Mouse (Mus musculus) cerebellum, adult 9-10 months (tissue): ENCODE measurements around the gene Fcna.

ENCODE experiments used
- DNase-seq: peaks from one replicate; pipeline ENCODE4 v3.0.0; 2022

Gene Fcna

DNA sequence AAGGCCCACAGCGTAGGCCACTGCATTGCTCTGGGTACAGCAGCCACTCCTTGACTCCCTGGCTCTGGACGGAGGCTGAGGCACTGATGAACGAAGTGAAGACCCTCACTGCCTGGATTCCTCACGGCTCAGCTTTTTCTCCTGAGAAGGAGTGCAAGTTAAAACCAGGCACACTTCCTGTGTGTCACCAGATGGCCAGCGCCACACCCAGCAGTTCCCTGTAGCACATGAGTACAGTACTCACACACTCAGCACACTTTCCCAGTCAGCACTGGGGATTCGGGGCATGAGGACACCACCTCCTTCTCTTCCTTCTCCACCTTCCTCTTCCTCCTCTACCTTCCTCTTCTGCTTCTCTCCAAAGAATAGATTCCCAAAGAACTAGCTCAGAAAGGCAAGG is at the start of gene Fcna:
Fcna (minus strand) TSS at position 220 of the 400 bp plus-strand sequence.
- no peak for DNase-seq

DNA sequence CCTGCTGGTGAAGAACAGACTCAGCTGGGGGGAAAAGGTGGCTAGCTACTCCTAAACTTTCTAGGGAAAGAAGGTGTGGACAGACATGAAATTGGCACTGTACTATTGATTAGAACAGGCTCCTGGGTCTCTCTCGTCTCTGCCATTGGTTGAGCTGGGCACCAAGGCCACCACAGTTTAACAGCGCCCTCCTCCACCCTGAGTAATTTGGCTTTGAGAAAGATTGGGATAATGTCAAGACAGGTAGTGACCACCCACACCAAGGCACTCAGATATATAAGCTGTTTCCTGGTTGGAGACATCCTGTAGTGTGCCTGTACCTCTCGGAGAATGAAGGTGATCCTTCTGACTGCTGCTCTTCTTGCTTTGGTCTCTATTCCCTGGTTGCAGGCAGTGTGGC is 48.7 kb upstream of the Fcna start, which contains the start of gene Lcn6:
Lcn6 (plus strand) TSS at position 301 of the 400 bp plus-strand sequence.
- no peak for DNase-seq

DNA sequence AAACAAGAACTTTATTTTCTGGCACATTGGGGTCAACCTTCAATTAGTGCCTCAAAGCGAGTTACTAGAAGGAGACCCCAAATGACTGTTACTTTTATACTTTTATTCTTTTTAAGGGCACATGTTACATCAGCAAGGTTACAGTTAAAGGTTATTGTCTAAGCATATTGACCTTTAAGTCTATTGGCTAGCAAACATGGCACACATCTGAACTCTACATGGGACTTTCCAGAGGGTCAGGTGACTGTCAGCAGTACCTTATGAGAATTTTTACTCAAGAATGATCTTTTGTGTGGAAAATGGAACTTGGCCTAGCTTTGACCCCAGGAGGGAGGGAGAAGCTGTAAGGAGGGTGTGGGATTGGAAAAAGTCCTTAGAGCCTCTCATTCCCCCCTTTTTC is 38.7 kb upstream of the Fcna start:
- no peak for DNase-seq

DNA sequence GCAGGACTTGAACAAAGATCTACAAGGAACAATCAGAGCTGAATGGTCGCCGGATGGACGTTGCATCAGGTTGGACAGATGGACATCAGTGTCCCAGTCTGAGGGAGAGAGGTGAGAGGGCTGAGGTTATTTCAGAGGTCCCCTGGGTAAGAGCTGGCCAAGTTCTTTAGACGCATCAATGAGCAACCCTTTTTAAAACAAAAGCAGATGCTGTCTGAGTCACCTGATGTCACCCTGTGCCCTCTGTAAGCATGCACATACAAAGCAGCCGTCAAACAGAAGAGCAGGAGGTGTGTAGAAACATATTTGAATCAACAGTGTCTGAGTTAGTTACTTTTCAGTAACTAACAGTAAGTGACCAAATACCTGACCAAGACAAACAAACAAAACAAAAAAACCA is 36.3 kb upstream of the Fcna start:
- no peak for DNase-seq

DNA sequence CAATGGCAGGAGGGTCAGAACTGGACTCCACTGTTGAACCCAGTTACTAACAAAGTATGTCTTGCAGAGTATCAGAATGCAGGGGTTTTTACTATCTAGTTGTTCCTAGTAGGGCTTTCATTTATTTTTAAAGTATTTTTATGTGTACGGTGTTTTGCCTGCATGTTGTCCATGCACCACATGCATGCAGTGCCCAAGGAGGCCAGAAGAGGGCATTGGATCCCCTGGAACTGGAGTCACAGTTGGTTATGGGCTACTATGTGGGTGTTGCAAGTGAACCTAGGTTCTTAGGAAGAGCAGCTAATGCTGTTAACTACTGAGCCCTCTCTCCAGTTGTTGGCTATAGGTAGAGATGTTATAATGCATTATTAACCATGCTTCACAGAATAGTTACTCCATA is 35.7 kb upstream of the Fcna start:
- DNase-seq = peak; percentile 24

DNA sequence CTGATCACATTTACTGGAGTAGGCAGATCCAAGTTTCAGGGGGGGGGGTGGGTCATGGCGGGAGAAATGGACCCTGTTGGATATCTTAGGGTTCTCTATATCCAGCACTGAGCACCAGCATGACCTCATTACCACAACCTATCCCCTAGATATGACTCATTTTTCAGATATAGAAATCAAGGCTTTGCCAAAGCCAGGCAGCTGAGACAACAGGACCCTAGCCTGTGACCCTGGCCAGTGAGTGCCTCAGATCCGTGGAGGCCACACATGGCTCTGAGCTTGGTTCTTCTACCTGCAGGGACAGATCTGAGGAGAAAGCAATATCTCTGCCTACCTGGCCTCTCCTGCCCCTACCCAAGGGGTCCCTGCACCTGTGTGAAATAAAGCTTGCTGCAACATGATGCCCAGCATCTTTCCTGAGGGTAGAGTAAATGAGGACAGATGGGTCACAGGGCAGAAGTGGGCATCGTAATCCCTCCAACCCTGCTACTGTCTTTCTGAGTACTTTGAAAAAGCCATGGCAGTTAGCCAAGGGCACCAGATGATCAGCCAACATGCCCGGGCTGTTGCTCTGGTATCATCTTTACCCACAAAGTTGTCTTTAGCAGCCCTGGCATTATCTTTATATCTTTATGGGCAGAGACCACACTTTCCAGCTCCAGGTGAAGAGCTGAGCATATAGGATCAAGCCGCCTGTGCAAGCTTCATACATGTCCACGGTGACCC is 33.6 kb upstream of the Fcna start:
- no peak for DNase-seq

DNA sequence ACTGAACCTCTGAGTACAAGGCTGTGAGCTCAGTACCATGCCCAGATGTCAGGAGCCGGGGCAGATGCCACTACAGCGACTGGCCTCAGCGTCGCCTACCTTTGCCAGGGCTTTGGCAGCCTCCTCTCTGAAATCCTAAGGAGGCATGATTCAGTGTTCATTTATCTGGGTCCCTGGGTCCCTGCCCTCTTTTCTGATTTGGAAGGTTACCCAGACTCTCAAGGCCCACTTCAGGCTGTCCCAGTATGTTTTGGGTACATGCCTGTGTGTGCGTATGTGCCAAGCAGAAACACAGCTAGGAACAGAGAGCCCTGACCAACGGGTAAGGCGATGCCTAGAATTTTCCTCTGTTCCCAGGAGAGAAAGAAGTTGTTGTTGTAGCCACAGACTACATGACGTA is 32.4 kb upstream of the Fcna start:
- no peak for DNase-seq

DNA sequence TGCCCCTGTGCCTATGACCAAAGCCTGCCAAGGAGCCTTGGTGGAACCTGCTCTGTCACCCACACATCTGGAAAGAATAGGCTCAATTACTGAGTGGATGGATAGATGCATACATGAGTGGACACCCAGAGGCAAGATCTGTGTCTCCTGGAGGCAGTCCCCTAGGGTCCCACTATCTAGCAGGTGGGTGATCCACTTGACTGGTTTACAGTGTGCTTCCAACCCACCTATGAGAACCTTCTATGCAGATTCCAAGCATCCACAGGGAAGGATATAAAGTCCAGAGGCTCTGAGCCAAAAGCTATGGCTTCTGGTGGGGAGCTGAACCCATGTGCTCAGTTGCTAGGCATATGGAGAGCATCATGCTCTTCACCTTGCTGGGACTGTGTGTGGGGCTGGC is 29.8 kb upstream of the Fcna start, which contains the start of gene Lcn5:
Lcn5 (plus strand) TSS at position 301 of the 400 bp plus-strand sequence.
- no peak for DNase-seq

DNA sequence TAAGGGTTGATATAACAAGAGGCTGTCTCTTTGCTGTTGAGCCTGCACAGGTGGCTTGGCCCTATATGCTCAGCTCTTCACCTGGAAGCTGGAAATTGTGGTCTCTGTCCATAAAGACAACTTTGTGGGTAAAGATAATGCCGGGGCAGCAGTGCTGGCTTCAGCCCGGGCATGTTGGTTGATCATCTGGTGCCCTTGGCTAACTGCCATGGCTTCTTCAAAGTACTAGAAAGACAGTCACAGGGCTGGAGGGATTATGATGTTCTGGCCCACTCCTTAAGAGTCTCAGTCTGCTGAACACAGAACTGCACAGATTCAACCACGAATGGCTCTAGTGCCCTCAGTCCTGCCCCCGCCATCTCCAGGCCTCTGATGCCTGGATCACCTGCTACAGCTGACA is 29.4 kb upstream of the Fcna start:
- DNase-seq = peak; percentile 29

DNA sequence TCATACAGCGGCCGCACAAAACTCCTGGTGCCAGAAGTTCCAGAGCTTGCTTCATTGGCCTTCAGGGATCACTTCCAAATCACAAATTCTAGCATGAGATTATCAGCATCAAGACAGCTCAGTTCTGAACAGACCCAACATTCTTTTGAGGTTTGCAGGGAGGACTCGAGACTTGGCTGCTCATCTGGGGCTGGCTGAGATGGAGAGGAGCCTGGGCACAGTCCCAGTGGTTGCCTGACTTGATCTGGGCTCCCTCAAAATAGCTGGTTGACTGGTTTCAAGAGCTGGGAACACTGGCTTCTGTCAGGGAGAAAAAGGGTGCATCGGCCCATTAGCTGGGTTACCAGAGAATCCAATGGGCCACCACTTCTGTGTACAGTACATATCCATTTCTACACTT is 28.9 kb upstream of the Fcna start:
- DNase-seq = peak; percentile 13

DNA sequence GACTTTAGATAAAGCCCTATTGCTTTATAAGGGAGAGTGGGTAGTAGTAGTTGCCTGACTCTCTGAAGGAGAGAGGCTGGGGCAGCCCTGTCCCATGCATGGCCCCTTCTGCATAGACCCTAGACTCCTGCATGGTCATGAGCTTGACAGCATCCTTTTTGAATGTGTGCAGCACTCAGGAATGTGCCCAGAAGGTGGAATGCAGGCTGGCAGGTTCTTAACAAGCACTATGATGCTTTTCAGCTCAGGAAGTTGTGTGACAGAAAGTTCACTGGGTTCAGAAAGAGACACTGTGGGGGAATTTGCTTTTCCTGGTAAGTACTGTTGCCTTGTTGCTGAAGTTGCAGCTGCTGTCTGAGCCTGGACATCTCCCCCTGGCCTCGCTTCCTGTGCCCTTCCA is 26.7 kb upstream of the Fcna start:
- DNase-seq = no peak

DNA sequence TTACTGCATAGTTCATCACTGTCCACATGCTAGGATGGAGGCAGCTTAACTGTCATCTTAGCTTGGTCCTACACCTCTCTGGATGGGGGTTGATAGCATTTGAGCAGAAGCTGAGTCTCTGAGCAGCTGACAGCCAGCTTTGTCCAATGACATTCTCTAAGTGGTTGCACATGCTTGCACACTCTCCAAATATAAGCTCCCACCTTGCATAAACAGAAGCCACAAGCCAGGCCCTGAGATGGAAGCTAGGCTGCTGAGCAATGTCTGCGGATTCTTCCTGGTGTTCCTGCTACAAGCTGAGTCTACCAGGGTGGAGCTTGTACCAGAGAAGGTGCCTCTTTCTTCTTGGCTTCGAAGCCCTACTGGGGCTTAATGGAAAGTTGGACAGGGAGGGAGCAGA is 25.1 kb upstream of the Fcna start, which contains the start of gene Lcn8:
Lcn8 (plus strand) TSS at position 219 of the 400 bp plus-strand sequence.
- no peak for DNase-seq

DNA sequence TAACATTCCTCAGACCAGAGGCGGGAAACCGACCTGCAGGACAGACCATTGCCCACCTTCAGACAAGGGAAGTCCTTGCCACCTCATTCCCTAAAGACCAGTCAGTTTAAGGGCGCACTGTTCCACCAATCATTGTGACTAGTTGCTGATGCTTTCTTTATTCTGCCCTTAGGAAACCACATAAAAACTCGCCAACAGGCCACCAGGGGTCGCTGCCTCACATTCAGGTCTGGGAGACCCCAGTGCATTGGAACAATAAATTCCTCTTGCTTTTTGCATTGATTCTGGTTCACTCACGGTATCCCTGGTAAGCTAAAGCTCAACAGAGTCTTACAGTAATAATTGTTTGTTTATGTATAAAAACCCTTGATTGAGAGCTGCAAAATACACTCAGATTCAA is 12.1 kb upstream of the Fcna start:
- DNase-seq = no peak

DNA sequence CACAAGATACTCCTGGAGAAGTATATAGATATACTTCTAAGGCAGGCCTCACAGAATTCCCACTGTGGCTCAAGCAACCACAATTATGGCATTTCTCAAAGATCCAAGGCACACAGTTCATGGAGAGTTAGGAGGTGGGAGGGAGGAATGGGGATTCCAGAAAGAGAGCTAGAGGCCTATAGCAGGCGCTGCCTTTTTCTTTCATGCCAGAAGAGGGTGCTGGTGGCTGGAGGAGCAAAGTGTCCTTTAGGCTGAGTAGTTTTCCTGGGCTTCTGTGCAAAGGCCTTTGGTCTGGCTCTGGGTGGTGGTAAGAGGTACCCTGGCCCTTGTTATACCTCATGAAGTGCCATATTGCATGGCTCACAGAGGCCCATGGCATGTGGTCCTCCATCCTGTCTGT is 6.2 kb upstream of the Fcna start:
- DNase-seq = no peak

DNA sequence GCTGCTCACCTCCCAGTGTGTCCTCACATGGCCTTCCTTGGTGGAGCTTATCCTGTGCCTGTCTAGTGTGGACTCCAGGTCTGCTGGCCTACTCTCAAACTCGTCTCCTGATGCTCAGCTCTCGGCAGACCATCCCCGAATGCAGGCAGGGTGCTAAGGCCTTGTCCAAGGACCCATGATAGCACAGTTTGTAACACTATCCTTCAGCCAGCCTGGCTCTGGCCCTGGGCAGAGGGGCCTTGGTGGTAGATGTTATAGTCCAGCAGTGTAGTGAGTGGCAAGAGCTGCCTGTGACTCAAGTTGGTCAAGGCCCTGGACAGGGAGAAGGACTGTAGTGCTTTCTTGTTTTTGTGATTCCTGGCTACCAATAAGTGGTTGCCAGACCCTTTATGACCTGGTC is 5.8 kb upstream of the Fcna start:
- DNase-seq = no peak

DNA sequence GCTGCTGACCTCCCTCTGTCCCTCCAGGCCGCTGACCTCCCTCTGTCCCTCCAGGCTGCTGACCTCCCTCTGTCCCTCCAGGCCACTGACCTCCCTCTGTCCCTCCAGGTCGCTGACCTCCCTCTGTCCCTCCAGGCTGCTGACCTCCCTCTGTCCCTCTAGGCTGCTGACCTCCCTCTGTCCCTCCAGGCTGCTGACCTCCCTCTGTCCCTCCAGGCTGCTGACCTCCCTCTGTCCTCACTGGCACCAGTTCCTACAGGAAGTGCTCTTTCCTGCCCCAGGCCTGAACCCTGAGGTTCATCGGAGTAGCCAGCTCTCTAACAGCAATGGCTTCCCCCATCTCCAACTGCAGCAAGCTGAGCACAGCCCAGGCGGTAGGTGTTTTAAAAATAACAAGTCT is 908 bp upstream of the Fcna start:
- no peak for DNase-seq

DNA sequence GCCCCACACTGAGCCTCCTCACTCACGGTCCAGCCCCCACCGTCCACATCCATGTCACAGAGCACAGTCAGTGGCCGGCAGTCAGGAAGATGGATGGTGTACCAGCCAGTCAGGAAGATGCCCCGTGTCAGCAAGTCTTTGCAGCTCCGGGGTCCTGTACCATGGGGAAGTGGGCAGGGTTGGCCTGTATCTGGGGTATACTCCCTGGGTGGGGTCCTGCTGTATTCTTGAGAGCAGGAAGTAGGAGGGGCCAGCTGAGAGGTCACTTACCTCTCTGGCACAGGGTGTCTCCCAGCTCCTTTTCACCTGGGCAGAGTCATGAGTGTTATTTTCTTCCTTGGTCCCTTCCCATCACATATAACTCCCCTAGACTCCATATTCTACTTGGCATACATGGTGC is 1.8 kb downstream of the Fcna start:
- DNase-seq = peak; percentile 7

DNA sequence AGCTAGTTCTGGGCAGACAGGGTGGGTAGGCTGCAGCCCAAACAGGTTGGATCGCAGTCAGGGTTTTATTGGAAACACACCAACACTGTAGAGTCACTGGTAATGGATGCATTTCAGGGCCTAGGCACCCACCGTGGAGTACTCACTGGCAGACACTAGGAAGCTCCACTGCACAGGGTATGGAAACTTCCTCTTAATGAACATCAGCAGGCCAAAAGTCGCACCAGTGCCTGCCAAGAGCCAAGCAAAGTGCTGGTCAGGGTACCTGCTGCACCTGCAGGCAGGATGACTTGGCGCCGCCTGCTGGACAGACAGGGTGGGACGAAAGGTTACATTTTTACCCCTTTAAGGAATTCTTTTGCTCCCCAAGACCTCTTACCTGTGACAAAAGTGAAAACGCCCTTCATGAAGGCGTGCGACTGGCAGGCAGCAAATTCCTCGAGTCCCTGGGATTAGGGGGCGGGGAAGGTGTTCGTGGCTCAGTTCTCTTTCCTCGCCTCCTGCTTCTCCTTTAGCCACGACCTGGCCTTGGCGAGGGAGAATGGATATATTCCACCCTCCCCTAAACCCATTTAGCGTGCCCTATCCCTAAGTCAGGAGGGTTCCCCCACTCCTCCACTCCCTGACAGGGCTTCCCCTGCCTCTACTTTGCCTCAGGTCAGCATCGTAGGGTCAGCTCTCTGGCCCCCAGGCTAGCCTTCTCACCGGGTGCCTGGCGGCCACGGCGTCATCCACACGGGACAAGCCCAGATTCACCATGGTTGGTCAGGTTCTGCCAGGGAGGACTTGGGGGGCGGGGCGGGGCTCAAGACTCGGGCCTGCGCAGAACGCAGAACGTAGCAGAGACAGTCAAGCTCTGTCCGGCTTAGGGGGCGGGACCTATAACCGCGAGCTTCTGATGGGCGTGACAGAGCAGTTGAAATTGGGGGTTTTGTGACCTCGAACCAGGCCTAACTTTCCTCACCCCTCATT is 6.3 kb downstream of the Fcna start, which contains the start of gene Tmem141:
Tmem141 (minus strand) TSS at position 777 of the 972 bp plus-strand sequence.
- DNase-seq = peak; percentile 94

DNA sequence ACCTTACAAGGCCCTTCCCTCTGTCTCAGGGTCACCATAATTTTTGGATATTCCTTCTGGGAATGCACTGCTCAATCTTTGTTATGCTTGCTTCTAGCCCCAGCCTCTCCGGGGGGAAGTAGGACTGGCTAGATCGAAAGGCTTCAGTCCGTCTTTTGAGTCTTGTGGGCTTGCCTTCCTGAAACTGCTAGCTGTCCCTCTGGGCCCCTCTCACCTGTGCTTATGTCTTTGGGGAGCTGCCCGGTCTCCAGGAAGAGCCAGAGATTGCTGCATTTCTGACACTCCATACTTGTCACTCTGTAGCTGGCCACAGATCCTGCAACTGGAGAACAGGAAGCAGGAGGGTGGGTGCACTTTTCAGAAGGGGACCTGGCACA is 7.0 kb downstream of the Fcna start:
- DNase-seq = no peak

DNA sequence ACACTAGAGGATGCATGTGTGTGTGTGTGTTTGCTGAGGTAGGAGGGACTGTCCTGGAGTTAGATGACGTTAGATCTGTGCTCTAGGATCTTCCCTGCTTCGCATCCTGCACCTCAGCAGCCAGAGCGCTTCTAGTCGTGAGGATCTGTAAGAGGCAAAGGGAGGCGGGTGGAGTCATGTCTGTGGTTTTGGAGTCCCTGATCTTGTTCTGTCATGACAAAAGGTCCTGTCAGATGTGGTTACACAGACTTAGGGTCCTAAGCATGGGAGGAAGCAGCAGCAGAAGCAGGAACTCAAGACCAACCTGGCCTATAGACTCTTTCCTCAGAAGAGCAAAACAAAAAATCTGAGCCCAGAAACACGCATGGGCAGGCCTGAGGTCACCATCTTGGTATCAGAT is 7.4 kb downstream of the Fcna start:
- DNase-seq = peak; percentile 13

DNA sequence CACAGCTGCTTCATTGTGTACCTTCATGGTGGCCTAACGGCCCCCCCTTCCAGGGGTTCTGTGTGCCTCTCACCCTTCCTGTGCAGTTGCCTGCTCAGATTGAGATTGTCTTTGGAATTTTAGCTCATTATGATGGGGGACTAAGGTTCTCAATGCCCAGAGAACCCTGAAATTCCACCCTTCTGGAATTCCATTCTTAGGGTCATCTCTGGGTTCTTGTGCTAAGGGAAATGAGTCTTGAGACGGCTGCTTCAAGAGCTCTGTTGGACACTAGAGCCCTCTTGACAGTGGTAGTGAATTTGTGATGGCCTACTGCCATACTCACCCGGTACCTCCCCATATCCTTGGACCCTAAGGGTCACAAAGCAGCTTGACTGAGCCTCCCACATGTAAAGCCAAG is 10.3 kb downstream of the Fcna start, which contains the start of gene Ccdc183:
Ccdc183 (minus strand) TSS at position 101 of the 400 bp plus-strand sequence.
- peak; percentile 5 for DNase-seq

DNA sequence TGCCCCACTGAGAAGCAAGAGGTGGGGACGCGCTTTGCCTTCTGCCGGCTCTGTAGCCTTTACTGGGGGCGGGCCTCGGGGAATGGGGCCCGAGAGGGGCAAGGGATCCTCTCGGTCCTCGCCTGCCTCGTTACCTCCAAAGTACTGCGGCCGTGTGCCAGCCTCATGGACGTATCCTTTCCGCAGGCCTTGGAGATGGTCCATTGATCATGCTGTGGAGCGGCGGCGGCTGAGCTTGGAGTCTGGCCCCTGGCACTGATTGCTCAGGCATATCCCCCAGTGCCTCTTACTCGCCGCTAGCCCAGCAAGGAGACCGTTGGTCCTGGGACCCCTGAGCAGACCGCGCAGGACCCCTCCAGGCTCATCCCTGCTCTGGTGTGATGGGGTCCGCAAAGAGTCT is 11.4 kb downstream of the Fcna start:
- peak; percentile 5 for DNase-seq

DNA sequence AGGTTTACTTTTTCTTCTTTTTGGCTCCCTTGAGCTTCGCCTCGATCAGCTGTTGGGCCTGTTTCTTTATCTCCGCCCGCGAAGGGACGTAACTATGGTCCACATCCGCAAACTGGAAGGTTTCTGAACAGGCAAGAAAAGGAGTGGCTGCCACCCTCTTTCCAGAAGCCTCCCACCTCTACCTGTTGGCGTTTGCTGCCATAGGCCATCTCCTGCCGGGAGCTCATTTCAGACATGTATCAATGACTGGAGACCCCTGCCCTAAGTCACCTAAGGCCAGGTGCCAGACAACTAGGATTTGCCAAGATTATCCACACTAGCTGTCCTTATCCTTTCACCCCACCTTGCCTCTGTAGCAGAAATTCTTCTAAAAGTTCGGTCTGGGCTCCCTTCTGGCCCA is 19.2 kb downstream of the Fcna start:
- no peak for DNase-seq
